Mouse (Mus musculus): ENCODE measurements at regions not wholly inside any gene's neighbourhood (a gene's known extent, or its start where the extent isn't known, plus 50 kb on each side); places are given as distances from the start of the nearest gene placed in this dataset.

GRCm38 (mm10) chr10:113034356-113034755 lies 105.6 kb upstream of the Atxn7l3b start:
- H3K9me3 ChIP-seq = no peaks in the 10 kb centered on the region
- H3K27ac ChIP-seq (replicated peaks) = no peak overlapping the region
- 75% methylated on average over 3 of the region's 3 CpGs for WGBS
- H3K27me3 ChIP-seq = no peaks in the 10 kb centered on the region
- no peak for ATAC-seq (ENCODE audit: low FRiP score, low read depth)
- no peak overlapping the region for H3K4me3 ChIP-seq
- no peaks in the 10 kb centered on the region for H3K36me3 ChIP-seq
- H3K9ac ChIP-seq (replicated peaks) = no peak overlapping the region
- H3K4me2 ChIP-seq (replicated peaks) = no peak overlapping the region
- no peaks in the 10 kb centered on the region for H3K4me1 ChIP-seq

- H3K36me3 ChIP-seq = no peaks in the 10 kb centered on the region
- no peak overlapping the region for H3K9ac ChIP-seq (replicated peaks)
- no peak for ATAC-seq (ENCODE audit: low FRiP score, low read depth)
- WGBS = 88% methylated on average over 4 of the region's 4 CpGs
- H3K4me2 ChIP-seq (replicated peaks) = no peak overlapping the region
- no peaks in the 10 kb centered on the region for H3K4me1 ChIP-seq
- H3K27me3 ChIP-seq = no peaks in the 10 kb centered on the region
- H3K9me3 ChIP-seq = no peaks in the 10 kb centered on the region
- H3K27ac ChIP-seq (replicated peaks) = no peak overlapping the region
- no peak overlapping the region for H3K4me3 ChIP-seq
Observed at GRCm38 (mm10) chr10:113032870-113033269, 104.1 kb upstream of the Atxn7l3b start.

- ATAC-seq (ENCODE audit: low FRiP score, low read depth) = peak; percentile 60; the same call in 1 of the 2 replicates
- H3K36me3 ChIP-seq = no peaks in the 10 kb centered on the region
- no peak overlapping the region for H3K4me2 ChIP-seq (replicated peaks)
- no peak overlapping the region for H3K9ac ChIP-seq (replicated peaks)
- no peaks in the 10 kb centered on the region for H3K4me1 ChIP-seq
- no peaks in the 10 kb centered on the region for H3K9me3 ChIP-seq
- no peak overlapping the region for H3K27ac ChIP-seq (replicated peaks)
- no peak overlapping the region for H3K4me3 ChIP-seq
- 13% methylated on average over 5 of the region's 5 CpGs for WGBS
- H3K27me3 ChIP-seq = no peaks in the 10 kb centered on the region
Observed at GRCm38 (mm10) chr10:113027300-113027699, 98.5 kb upstream of the Atxn7l3b start.

GRCm38 (mm10) chr10:113024633-113025032 lies 95.8 kb upstream of the Atxn7l3b start:
- no peaks in the 10 kb centered on the region for H3K4me1 ChIP-seq
- 76% methylated on average over 1 of the region's 1 CpGs for WGBS
- H3K9ac ChIP-seq (replicated peaks) = no peak overlapping the region
- no peaks in the 10 kb centered on the region for H3K9me3 ChIP-seq
- H3K27me3 ChIP-seq = no peaks in the 10 kb centered on the region
- no peak for ATAC-seq (ENCODE audit: low FRiP score, low read depth)
- no peak overlapping the region for H3K4me2 ChIP-seq (replicated peaks)
- H3K36me3 ChIP-seq = no peaks in the 10 kb centered on the region
- H3K4me3 ChIP-seq = no peak overlapping the region
- no peak overlapping the region for H3K27ac ChIP-seq (replicated peaks)

- Histone ChIP-seq H3K9me3 (no peaks in the 10 kb centered on the region), H3K36me3 (no peaks in the 10 kb centered on the region), H3K4me3 (no peak overlapping the region), H3K27ac (replicated peaks) (no peak overlapping the region), H3K27me3 (no peaks in the 10 kb centered on the region), H3K4me2 (replicated peaks) (no peak overlapping the region), H3K9ac (replicated peaks) (no peak overlapping the region), H3K4me1 (no peaks in the 10 kb centered on the region)
- WGBS = 16% methylated on average over 3 of the region's 3 CpGs
- ATAC-seq (ENCODE audit: low FRiP score, low read depth) = peak; percentile 44; the same call in 1 of the 2 replicates
Observed at GRCm38 (mm10) chr10:113009124-113009523, 80.3 kb upstream of the Atxn7l3b start.

GRCm38 (mm10) chr10:112990720-112991119 lies 61.9 kb upstream of the Atxn7l3b start:
- Histone ChIP-seq H3K9me3 (no peaks in the 10 kb centered on the region), H3K27ac (replicated peaks) (no peak overlapping the region), H3K4me1 (no peaks in the 10 kb centered on the region), H3K4me3 (no peak overlapping the region), H3K27me3 (no peaks in the 10 kb centered on the region), H3K9ac (replicated peaks) (no peak overlapping the region), H3K36me3 (no peaks in the 10 kb centered on the region), H3K4me2 (replicated peaks) (no peak overlapping the region)
- WGBS = 46% methylated on average over 4 of the region's 4 CpGs
- no peak for ATAC-seq (ENCODE audit: low FRiP score, low read depth)

- Histone ChIP-seq H3K27ac (replicated peaks) (no peak overlapping the region), H3K4me1 (no peaks in the 10 kb centered on the region), H3K9me3 (no peaks in the 10 kb centered on the region), H3K4me3 (no peak overlapping the region), H3K27me3 (no peaks in the 10 kb centered on the region), H3K9ac (replicated peaks) (no peak overlapping the region), H3K36me3 (no peaks in the 10 kb centered on the region), H3K4me2 (replicated peaks) (no peak overlapping the region)
- 84% methylated on average over 1 of the region's 1 CpGs for WGBS
- ATAC-seq (ENCODE audit: low FRiP score, low read depth) = no peak
Observed at GRCm38 (mm10) chr10:112982697-112983096, 53.9 kb upstream of the Atxn7l3b start.
